Mouse (Mus musculus) A20 (cell line): ENCODE results near the gene Rpl34.

Experiments
- DNase-seq: peaks from one replicate; pipeline ENCODE4 v3.0.0-alpha.2; 2011; ENCODE audit warnings: low read depth, low spot score

Rpl34 gene

DNA sequence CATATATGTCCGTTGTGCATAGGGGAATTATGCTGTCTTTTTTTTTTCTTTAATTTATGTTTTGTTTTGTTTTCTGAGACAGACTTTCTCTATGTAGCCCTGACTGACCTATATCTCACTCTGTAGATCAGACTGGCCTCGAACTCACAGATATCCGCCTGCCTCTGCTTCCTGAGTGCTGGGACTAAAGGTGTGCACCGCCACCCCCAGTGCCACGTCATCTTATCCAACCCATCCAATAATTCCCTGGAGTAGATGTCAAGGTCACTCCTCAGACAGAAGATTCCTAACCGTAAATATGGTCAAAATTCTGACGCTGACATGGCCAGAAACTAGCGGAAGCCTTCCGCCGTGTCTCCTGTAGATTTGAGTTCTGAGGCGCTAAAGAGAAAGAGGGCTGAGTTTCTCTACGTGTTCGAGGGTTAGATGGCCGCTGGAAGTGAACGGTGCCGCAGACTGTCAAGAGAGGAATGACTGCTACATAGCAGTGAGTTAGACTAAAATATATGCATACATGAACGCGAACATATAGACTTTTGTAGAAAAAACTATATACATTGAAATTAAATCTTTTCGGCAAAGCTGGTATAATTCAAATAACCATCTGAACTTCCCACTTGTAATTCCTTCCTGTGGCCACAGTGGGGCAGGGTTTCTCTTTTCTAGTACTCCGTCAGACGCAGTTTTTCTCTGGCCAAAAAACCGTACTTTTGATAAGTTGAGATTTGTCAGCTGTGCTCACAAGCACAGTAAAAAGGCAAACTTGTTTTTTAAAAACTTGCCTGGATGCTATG lies 15.2 kb downstream of the Rpl34 start:
- DNase-seq: peak; percentile 86

DNA sequence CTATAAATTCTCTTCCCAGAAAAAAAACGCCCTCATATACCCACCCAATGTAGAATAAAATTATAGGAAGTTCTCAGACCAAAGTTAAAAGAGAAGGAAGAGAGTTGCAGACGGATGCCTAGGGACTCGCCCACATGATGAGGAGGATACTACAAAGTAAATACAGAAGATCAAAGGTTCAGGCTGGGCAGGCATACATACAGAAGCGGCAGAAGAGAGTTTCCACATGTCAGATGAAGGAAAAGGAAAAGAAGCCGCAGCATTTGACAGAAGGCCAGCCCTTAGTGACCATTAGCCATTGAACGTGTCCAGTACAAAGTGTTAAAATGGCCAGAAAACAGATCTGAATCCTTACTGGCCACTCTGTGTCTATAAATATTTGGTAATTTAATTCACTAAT lies 17.3 kb downstream of the Rpl34 start:
- no peak for DNase-seq

DNA sequence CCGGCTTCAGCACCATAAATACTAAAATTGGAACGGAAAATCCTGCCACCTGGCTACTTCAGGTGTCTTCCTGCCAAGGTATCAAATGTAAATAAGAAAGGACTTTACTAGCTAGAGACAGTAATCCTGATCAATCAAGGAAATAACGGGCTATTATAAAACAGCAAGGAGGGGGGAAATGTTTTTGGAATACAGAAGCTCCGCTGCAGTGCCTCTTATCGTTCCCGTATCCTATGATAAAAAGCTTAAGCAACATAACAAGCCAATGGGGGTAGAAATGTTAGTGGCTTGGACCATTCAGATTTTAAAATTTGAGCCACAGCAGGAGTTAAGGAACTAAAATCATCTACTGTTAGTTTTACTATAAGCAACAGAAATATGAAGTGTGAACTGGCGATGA lies 20.1 kb downstream of the Rpl34 start:
- no peak for DNase-seq

DNA sequence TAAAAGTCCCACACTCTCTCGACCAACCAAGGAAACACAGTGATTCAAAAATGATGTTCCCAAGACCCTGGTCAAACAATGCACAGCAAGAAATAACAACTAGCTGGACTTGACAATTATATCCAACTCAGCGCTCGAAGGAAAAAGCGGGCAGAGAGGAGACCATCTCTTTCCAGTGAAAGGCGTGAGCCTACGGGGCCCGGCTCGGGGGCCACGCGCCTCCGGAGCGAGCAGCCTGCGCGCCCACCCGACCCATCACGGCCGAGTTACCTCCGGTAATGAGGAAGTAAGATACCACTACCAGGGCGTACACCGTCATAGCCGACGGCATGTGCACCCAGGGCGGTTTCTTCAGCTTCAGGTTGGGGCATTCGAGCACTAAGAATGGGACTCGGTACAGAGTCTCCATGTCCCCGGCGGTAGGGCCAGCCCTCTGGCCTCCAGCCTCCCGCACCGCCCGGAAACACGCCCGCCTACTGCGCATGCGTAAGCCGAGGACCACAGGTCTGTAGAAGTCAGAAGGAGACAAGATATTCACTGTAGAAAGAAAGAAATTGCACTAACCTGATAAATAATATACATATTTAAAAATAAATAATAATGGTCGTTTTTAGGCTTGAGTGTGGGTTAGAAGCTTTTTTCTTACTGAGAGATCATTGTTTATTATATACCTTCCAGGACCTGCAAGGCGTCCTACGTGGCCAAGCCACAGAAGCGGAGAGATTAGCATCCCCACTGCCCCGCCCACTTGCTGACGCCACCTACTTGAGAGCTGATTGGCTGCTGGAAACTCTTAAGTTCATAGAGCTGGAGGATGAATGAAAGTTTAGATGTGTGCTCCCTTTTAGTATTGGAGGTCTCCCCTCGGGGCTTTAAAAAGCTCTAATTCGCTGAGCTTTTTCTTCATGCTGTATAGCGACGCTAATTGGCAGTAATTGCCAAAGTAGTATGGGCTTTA lies 21.0 kb downstream of the Rpl34 start, which contains the start of gene Ostc:
Gene Ostc, minus strand, starts transcription at position 478 of the 958 bp plus-strand sequence.
- peak; percentile 99 for DNase-seq

DNA sequence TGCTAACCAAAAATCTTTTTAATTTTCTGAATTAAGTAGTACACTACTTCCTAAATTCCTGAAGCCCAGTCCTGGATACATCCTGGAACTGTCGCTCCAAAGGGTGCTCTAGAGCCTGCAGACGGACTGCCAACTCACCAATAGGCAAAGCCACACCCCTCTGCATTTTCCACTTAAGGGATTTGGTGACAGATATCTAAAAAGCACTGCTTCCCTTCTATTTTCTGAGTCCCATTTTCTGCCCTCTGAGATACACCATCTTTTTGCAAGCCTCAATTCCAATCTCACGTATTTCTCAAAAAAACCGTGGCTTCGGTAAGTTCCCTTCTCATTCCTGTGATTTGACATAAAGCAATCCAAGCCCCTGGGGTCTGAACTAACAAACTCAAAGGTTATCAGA lies 21.7 kb downstream of the Rpl34 start:
- DNase-seq: peak; percentile 38

DNA sequence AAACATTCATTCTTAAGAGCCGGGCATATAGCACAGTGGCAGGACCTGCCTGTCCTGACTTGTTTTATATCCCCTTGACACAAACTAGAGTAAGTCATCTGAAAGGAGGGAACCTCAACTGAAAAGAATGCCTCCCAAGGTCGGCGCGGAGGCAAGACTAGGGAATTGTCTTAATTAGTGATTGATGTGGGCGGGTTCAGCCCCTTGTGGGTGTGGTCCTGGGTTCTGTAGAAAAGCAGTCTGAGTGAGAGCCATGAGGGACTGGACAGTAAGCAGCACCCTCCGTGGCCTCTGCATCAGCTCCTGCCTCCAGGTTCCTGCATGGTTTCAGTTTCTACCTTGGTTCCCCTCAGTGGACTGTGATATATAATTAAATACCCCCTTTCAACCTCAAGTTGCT lies 27.9 kb downstream of the Rpl34 start:
- no peak for DNase-seq

DNA sequence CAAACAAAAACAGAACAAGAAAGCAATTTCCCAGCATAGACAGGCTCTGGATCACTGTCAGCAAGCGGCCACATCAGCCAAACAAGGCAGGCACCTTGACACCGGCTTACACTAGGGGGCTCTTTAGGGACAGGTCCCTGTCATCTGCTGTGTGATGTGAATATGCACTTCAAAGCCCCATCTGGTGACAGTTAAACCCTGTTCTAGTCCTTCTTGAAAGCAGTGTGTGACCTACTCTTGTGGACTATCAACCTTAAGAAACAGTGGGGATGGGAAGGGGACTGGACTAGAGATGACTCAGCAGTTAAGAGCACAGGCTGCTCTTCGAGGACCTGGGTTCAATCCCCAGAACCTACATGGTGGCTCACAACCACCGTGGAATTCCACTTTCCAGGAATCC lies 32.6 kb downstream of the Rpl34 start:
- DNase-seq: no peak

DNA sequence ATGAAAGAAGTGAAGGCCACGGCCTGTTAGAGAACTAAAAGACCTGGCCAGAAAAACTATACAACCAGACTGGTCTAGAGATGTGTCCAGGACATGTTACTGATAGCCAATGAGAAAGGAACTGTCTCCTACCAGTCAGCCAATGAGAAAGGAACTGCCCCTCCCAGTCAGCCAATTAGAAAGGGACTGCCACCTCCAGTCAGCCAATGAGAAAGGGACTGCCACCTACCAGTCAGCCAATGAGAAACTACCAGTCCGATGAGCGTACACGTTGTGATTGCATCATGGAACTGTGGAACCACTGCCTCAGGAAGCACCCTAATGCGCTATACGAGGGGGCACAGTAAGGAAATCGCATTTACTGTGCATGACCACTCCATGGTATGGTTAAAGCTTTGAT lies 35.5 kb downstream of the Rpl34 start:
- peak; percentile 19 for DNase-seq

DNA sequence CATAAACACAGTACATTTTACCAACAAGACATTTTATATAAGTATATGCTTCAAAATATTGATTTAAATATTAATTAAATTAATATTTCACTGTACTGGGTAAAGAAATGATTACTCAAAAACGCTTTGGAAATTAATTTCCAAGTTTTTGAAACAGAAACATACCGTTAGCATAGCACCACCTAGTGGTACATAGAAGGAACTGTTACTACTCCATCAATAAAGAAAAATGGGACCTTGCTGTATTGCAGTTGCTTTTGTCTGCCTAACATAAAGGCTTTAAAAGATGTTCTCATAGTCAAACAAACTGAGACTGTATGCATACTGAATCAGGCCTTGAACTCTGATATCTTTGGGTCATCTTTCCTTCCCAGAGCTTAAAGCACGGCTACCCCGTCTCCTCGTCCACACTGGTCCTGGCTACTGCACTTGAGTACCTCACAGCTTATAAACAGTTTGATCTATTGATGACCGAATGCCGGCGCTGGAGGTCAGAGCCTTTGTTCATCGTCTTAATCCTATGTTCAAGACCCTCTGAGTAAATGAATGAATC lies 36.1 kb downstream of the Rpl34 start:
- DNase-seq: peak; percentile 36

DNA sequence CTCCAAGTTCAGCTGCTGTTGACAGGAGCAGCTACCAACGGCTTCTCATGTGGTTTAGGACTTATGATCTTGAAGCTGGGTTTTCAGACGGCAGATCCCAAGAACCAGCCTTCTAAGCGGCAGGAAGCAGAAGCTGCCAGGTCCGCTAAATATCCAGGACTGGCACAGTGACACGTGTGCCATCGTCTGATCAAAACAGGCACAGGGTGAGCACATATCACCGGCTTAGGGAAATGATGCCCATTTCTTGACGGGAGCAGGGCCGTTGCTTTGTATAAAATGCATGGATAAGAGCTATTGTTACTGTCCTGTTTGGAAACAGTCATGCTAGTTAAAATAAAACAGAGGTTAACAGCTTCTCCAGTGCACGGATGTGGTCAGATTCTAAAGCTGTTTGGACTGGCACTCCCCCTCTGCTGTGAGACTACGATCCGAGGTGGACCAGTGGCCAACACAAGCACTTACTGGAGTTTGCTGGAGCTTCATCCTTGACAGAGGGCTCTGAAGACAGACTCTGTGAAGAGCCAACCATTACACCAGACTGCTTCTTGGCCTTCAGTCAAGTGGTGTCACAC lies 38.5 kb downstream of the Rpl34 start:
- no peak for DNase-seq

DNA sequence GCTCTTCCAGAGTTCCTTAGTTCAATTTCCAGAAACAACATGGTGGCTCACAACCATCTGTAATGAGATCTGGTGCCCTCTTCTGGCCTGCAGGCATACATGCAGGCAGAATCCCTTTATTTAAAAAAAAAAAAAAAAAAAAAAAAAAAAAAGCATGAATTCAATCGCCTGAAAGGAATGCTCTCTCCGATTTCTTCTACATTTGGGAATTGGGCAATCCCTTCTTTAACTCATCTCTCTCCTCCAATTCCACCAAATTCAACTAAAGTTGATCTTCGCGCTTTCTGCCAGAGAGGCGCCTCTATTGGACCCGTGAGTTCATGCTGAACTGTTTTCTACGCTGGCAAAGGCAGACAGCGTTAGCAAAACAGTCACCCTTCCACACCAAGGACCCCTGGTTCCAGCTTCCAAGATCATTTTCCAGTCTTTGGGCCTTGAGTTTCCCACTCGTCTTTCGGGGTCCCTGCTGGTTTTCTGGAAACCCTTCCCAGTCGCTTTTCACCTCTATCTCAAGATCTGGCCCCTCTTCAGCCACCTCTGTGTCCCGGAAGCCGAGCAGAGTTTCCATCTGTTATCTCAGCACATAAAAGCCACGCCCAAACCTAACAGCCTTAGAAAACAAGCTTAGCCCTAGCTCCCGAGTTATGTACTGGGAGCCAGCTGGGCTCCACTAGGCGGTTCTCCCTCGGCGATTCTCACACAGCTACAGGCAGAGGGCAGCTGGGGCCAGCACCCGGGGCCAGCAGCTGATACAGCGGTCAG lies 39.2 kb downstream of the Rpl34 start:
- DNase-seq: peak; percentile 14

DNA sequence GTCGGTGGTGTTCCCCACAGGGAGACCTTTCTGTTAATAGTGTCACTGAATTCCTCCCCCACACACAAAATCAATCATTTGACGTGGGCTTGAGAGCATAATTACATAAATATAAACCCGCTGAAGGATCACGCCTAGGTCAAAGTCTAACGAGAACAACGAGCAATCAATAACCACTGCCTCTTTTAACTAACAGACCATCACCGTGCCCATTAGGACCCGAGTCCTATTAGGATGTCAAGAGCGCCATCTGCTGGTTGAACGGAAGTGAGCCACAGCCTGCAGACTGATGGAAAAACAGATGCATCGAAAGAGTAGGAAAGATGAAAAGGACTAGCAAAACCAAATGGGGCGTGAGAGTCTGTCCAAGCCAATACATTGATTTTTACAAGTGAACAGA lies 40.6 kb downstream of the Rpl34 start:
- DNase-seq: peak; percentile 83

DNA sequence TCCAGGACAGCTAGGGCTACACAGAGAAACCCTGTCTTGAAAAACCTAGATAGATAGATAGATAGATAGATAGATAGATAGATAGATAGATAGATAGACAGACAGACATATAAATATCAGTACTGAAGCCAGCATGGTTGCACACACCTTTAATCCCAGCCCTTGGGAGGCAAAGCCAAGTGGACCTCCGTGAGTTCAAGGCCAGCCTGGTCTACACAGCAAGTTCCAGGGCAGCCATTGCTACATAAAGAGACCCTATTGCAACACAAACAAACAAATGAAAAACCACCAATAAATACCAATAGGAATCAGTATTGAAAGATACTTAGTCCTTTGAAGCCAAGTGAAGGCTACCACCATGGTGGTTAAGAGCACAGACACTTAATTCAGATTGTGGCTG lies 43.1 kb downstream of the Rpl34 start:
- DNase-seq: no peak

DNA sequence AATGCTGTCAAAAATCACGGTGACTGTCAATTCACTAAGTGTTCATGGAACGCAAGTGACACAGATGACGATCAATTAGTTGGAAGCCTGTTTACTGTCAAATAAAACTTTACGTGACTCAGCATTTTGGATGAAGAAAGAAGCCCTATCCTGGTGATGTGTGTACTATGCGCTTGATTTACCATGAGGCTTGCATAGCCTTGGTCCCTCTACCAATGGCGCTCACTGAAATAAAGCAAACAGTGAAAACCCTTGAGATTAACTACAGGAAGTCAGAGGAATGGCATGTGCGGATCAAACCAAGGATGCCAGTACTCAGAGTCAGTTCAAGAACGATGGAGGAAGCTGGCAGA lies 45.2 kb downstream of the Rpl34 start:
- no peak for DNase-seq

DNA sequence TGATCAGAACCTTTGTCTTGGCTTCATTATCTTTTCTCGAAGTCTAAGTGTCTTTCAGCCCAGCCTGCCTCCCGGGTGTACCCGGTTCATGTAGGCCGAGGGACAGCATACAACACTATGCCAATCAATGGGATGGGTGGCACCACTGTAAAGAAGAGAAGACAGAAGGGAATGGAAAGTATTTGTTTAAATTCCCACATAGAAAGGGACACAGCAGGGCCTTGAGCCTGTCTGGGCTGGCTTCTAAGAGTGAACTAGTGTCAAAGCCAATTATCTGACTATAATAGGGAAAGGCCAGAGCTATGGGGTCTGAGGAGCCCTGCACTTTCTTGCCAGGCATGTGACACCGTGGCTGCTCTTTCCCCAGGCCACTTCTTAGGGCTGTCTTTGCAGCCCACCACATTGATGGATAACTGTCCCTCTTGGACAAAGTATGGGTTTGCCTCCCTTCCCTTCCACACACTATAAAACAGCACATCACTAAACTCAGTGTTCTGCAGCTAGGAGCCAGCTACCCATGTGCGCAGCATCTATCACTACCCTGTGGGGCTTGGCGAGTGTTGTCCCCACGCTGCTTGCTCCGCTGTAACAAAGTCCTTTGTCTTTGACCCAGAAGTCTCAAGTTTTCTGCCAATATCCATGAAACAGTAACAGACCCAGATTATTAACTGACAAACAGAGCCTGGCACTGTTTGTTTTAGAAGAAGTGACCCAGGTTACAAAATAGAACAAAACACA lies 45.8 kb downstream of the Rpl34 start:
- no peak for DNase-seq

DNA sequence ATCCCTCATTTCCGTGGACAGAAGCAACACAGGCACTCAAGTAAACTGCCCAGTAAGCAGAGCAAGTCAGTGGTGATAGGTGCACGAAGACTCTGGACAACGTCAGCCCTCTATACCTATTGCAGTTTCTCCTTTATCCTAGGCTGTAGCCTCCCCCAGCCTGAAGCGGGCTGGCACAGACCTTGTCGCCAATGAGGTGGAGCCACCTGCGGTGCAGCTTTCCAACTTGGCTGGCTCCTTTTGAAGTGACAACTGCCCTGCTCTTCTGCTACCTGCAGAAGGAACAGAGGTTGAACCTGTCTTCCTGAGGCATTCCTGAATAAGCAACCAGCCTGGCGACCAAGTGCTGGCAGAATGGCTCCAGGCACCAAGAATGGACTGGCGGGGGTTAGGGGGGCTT lies 46.4 kb downstream of the Rpl34 start:
- no peak for DNase-seq

DNA sequence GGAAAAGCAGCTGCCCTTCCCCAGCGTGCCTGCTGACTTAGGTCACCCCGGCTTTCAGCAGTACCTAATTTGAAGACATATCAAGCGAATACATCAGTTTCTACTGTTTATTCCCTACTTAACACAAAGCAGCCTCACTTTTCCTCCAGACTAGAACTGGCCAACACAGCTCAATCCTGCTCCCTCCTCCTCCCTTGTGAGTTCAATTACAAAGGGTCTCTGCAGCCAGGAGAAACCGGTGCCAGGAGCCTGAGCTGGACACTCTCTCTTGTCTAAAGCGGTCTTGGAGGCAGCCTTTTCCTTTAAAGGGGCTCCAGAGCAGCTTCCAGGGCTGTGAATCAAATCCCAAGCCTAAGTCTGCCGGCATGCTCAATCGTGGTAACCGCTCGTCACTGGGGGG lies 48.0 kb downstream of the Rpl34 start:
- DNase-seq: no peak

DNA sequence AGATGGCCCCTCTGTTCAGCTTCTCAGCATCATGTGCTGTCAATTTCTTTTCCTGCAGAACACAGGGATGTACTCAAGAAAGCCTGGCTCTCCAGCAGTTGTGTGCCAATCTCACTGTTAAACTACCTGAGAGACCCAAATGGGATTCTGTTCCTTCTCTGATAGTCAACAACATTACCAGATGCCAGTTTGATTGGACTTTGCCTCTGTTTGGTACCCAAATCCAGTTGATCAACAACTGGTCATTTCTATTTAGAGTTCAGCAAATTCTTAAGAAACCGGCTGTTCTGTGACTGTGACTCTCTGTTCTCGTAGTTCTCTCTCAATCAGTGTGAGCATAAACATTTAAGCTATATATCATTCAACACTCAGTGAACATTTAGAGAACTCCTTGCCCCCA lies 49.0 kb downstream of the Rpl34 start:
- DNase-seq: no peak

DNA sequence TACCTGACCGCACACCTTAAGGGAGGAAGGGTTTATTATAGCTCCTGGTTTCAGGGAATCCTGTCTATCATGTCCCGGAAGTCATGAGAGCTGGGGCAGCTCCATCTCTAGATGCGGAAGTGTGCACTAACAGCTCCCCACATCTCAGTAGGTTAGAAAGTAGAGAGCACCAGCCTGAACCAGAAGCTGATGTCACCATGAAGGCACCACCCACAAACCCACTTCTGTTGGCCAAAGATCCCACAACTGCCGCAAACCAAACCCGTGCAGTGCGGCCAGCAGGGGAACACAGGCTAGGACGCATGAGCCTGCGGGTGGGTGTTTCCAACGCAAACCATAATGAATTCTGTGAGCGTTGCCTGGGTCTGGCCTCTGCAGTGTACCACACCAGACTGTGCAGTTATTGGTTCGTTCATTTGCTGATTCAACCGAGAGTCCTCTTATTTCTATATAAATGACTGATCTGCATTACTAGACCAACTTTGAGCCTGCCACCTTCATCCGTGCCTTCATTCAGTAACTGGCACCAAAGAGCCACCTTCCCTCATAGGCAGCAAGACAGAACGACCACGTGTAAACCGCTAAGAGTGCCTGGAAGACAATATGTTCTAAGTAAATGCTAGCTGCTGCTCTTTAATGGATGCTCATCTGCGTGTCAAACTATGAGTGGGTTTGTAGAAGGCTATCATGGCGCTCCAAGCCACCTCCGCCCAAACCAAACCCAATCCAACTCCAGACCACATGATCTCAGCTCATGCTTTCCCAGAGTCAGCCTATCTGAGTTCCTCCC lies 52.3 kb downstream of the Rpl34 start:
- DNase-seq: no peak
